Mouse (Mus musculus): ENCODE measurements around the gene Pard3b.

Pard3b gene

GRCm38 (mm10) chr1:62234039-62234438 lies 595.4 kb downstream of the Pard3b start:
- no peaks in the 10 kb centered on the region for H3K9me3 ChIP-seq (ENCODE audit: low read length)
- H3K36me3 ChIP-seq (ENCODE audit: insufficient read depth, low read length): no peaks in the 10 kb centered on the region
- H3K4me1 ChIP-seq (replicated peaks; ENCODE audit: low read depth, low read length): no peaks in the 10 kb centered on the region
- TF ChIP-seq NANOG (IDR thresholded peaks at IDR 0.05; ENCODE audit: borderline replicate concordance, low read length): no peak
- TF ChIP-seq CTCF (conservative IDR thresholded peaks at IDR 0.05; ENCODE audit: low read length): no peak
- no peak for TF ChIP-seq POU5F1 (IDR thresholded peaks at IDR 0.05; ENCODE audit: borderline replicate concordance, low read length)
- no peak overlapping the region for H3K4me3 ChIP-seq (replicated peaks; ENCODE audit: low read length)
- H3K27me3 ChIP-seq (ENCODE audit: insufficient read depth, low read length): no peaks in the 10 kb centered on the region

DNA sequence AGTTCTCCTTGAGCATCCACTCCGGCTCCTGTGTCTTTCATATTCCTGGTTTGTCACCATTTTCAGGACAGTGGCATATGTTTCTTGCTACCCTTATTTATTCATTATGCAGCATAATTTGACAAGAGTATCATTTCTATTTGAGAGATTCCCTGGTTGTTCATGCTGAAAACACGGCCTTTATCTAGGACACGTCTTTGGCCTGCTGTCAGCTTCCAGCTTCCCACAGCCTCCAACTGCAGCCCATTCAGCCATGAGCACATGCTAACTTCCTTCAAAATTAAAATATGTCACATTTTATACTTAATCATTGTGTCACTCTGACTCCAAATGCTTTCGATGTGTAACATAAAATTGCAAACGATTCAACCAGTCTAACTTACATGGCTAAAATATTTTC lies 596.5 kb downstream of the Pard3b start:
- Histone ChIP-seq H3K27me3 (ENCODE audit: insufficient read depth, low read length) (no peaks in the 10 kb centered on the region), H3K36me3 (ENCODE audit: insufficient read depth, low read length) (no peaks in the 10 kb centered on the region), H3K9me3 (ENCODE audit: low read length) (no peaks in the 10 kb centered on the region), H3K4me1 (replicated peaks; ENCODE audit: low read depth, low read length) (no peaks in the 10 kb centered on the region), H3K4me3 (replicated peaks; ENCODE audit: low read length) (no peak overlapping the region)
- TF ChIP-seq POU5F1 (IDR thresholded peaks at IDR 0.05; ENCODE audit: borderline replicate concordance, low read length): no peak
- TF ChIP-seq CTCF (conservative IDR thresholded peaks at IDR 0.05; ENCODE audit: low read length): no peak
- no peak for TF ChIP-seq NANOG (IDR thresholded peaks at IDR 0.05; ENCODE audit: borderline replicate concordance, low read length)

DNA sequence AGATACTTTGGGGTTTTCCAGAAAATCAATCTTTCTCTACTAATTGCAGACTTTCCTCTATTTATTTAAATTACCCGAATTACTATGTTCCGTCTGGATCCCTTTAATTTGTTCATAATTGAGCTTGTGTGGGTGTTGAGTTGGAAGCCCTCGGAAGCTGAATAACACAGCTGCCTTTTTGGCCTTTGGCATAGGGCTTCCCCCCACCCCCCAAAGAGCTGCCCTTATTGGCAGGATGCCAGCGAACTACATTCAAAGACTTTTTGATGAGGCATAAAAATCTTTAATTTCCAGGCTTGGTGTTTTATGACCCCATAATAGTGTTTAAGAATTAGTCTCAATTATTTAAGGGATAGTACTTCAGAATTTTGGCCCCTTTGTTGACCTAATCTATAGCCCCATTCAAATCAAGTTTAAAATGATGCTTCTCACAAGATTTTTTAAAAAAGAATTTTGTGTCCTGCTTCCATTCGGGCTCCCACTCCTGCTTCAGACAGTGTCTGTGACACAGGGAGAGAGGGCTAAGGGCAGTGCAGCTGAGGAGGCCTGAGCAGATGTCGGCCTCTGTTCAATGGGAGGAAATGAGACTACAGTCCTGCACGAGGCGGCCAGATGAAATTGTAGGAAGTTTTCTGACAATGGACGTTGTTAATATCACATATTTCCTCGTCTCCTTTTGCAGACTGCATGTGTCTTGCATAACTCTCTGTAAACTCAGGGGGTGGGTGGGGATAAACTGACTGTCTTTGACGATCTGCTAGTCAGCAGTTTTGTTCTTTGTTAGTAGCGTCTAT lies 605.8 kb downstream of the Pard3b start:
- Histone ChIP-seq H3K36me3 (ENCODE audit: insufficient read depth, low read length) (no peaks in the 10 kb centered on the region), H3K4me1 (replicated peaks; ENCODE audit: low read depth, low read length) (no peaks in the 10 kb centered on the region), H3K4me3 (replicated peaks; ENCODE audit: low read length) (no peak overlapping the region), H3K9me3 (ENCODE audit: low read length) (no peaks in the 10 kb centered on the region), H3K27me3 (ENCODE audit: insufficient read depth, low read length) (no peaks in the 10 kb centered on the region)
- TF ChIP-seq NANOG (IDR thresholded peaks at IDR 0.05; ENCODE audit: borderline replicate concordance, low read length): no peak
- TF ChIP-seq CTCF (conservative IDR thresholded peaks at IDR 0.05; ENCODE audit: low read length): no peak
- TF ChIP-seq POU5F1 (IDR thresholded peaks at IDR 0.05; ENCODE audit: borderline replicate concordance, low read length): no peak

GRCm38 (mm10) chr1:62252432-62252831 lies 613.8 kb downstream of the Pard3b start:
- no peaks in the 10 kb centered on the region for H3K36me3 ChIP-seq (ENCODE audit: insufficient read depth, low read length)
- H3K27me3 ChIP-seq (ENCODE audit: insufficient read depth, low read length): no peaks in the 10 kb centered on the region
- no peaks in the 10 kb centered on the region for H3K4me1 ChIP-seq (replicated peaks; ENCODE audit: low read depth, low read length)
- no peak overlapping the region for H3K4me3 ChIP-seq (replicated peaks; ENCODE audit: low read length)
- TF ChIP-seq POU5F1 (IDR thresholded peaks at IDR 0.05; ENCODE audit: borderline replicate concordance, low read length) (no peak), CTCF (conservative IDR thresholded peaks at IDR 0.05; ENCODE audit: low read length) (no peak), NANOG (IDR thresholded peaks at IDR 0.05; ENCODE audit: borderline replicate concordance, low read length) (no peak)
- no peaks in the 10 kb centered on the region for H3K9me3 ChIP-seq (ENCODE audit: low read length)

GRCm38 (mm10) chr1:62254316-62254715 lies 615.7 kb downstream of the Pard3b start:
- no peaks in the 10 kb centered on the region for H3K9me3 ChIP-seq (ENCODE audit: low read length)
- H3K36me3 ChIP-seq (ENCODE audit: insufficient read depth, low read length): no peaks in the 10 kb centered on the region
- no peaks in the 10 kb centered on the region for H3K27me3 ChIP-seq (ENCODE audit: insufficient read depth, low read length)
- H3K4me1 ChIP-seq (replicated peaks; ENCODE audit: low read depth, low read length): no peaks in the 10 kb centered on the region
- H3K4me3 ChIP-seq (replicated peaks; ENCODE audit: low read length): no peak overlapping the region
- TF ChIP-seq CTCF (conservative IDR thresholded peaks at IDR 0.05; ENCODE audit: low read length) (no peak), NANOG (IDR thresholded peaks at IDR 0.05; ENCODE audit: borderline replicate concordance, low read length) (no peak), POU5F1 (IDR thresholded peaks at IDR 0.05; ENCODE audit: borderline replicate concordance, low read length) (no peak)

- H3K9me3 ChIP-seq (ENCODE audit: low read length): no peaks in the 10 kb centered on the region
- no peak overlapping the region for H3K4me3 ChIP-seq (replicated peaks; ENCODE audit: low read length)
- H3K4me1 ChIP-seq (replicated peaks; ENCODE audit: low read depth, low read length): no peaks in the 10 kb centered on the region
- H3K36me3 ChIP-seq (ENCODE audit: insufficient read depth, low read length): no peaks in the 10 kb centered on the region
- TF ChIP-seq NANOG (IDR thresholded peaks at IDR 0.05; ENCODE audit: borderline replicate concordance, low read length) (no peak), POU5F1 (IDR thresholded peaks at IDR 0.05; ENCODE audit: borderline replicate concordance, low read length) (no peak), CTCF (conservative IDR thresholded peaks at IDR 0.05; ENCODE audit: low read length) (no peak)
- no peaks in the 10 kb centered on the region for H3K27me3 ChIP-seq (ENCODE audit: insufficient read depth, low read length)
These were observed 616.3 kb downstream of the Pard3b start for GRCm38 (mm10) chr1:62254888-62255287.

- H3K36me3 ChIP-seq (ENCODE audit: insufficient read depth, low read length): no peaks in the 10 kb centered on the region
These were observed 637.8 kb downstream of the Pard3b start for GRCm38 (mm10) chr1:62276466-62276865.

DNA sequence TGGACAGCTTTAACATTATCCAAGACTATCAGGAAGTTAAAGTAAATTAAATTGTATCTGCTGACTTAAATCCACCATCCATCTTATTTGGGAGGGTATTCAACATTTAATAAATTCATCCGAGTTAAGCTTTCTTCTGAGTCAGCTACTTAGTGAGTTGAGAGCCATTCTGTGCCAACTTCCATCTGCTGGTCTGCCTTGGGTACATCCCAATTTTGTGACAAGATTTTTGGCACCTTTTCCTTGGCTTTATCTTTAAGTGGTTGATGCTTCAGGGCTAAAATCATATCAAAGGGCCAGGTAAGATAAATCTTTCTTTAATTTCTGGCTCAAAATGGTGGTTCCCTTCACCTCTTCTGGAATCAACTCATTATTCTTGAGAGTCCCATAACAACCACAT lies 640.0 kb downstream of the Pard3b start:
- Histone ChIP-seq H3K9me3 (ENCODE audit: low read length) (no peaks in the 10 kb centered on the region), H3K27me3 (ENCODE audit: insufficient read depth, low read length) (no peaks in the 10 kb centered on the region), H3K36me3 (ENCODE audit: insufficient read depth, low read length) (no peaks in the 10 kb centered on the region), H3K4me3 (replicated peaks; ENCODE audit: low read length) (no peak overlapping the region), H3K4me1 (replicated peaks; ENCODE audit: low read depth, low read length) (no peaks in the 10 kb centered on the region)
- no peak for TF ChIP-seq CTCF (conservative IDR thresholded peaks at IDR 0.05; ENCODE audit: low read length)
- no peak for TF ChIP-seq POU5F1 (IDR thresholded peaks at IDR 0.05; ENCODE audit: borderline replicate concordance, low read length)
- no peak for TF ChIP-seq NANOG (IDR thresholded peaks at IDR 0.05; ENCODE audit: borderline replicate concordance, low read length)

More at GRCm38 (mm10) chr1:62276466-62276865, 637.8 kb downstream of the Pard3b start:
- TF ChIP-seq NANOG (IDR thresholded peaks at IDR 0.05; ENCODE audit: borderline replicate concordance, low read length) (no peak), POU5F1 (IDR thresholded peaks at IDR 0.05; ENCODE audit: borderline replicate concordance, low read length) (no peak), CTCF (conservative IDR thresholded peaks at IDR 0.05; ENCODE audit: low read length) (no peak)
- Histone ChIP-seq H3K4me1 (replicated peaks; ENCODE audit: low read depth, low read length) (no peaks in the 10 kb centered on the region), H3K9me3 (ENCODE audit: low read length) (no peaks in the 10 kb centered on the region), H3K27me3 (ENCODE audit: insufficient read depth, low read length) (no peaks in the 10 kb centered on the region), H3K4me3 (replicated peaks; ENCODE audit: low read length) (no peak overlapping the region)
